Mouse (Mus musculus) neutrophil, adult 5-6 weeks (primary cell): ENCODE data around the gene Plxnb2. TPM values are rescaled to one million over a fixed set of nuclear protein-coding genes. Genes with fewer than 3 reads are reported as not detected.

Source experiments
- ATAC-seq: fragments of 151-379, 151-347 bp; 2 replicates; pipeline ENCODE4 v1.8.0; 2017; ENCODE audit warnings: mild to moderate bottlenecking, moderate TSS enrichment; ENCODE audit not compliant: insufficient number of reproducible peaks, poor library complexity, low FRiP score, severe bottlenecking; ENCODE audit errors: extremely low read depth
- total RNA-seq: library from RNA; stranded (forward); fragments of 200-1000 nt; gene quantifications from 2 replicates; pipeline ENCODE4 v1.2.3, GENCODE M21; 2017

Plxnb2 gene
- total RNA-seq: 15.7 and 18.9 TPM in 2 replicates

DNA sequence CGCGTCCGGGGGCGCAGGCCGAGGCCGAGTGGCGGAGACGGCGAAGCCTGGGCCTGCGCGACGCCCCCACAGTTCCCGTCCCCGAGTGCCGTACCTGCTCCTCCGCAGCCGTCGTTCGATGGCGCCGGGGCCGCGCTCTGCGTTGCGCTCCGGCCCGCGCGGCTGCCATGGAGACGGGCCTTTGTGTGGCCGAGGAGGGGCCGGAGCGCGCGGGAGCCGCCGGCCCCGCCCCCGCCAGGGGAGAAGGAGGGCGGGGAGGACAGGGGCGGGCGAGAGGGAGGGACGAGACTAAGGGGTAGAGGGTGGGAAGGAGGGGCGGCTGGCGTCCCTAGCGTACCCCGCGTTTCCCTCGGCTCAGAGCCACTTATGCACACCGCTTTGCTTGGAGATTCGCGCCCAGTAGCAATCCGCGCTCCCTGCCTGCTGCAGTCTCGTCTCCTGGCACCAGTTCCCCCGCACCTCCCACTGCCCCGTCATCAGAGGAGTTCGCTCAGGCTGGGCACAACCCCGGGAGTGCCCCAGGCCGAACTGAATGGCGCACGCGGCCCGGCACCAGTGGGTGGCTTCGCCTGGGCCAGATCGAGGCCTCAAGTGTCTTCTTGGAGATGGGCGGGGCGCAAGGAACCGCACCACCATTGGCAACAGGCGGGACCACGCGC is at the start of gene Plxnb2:
Gene Plxnb2, minus strand, starts transcription at position 218 of the 659 bp plus-strand sequence.
- peak; percentile 14; the same call in 1 of the 2 replicates for ATAC-seq

DNA sequence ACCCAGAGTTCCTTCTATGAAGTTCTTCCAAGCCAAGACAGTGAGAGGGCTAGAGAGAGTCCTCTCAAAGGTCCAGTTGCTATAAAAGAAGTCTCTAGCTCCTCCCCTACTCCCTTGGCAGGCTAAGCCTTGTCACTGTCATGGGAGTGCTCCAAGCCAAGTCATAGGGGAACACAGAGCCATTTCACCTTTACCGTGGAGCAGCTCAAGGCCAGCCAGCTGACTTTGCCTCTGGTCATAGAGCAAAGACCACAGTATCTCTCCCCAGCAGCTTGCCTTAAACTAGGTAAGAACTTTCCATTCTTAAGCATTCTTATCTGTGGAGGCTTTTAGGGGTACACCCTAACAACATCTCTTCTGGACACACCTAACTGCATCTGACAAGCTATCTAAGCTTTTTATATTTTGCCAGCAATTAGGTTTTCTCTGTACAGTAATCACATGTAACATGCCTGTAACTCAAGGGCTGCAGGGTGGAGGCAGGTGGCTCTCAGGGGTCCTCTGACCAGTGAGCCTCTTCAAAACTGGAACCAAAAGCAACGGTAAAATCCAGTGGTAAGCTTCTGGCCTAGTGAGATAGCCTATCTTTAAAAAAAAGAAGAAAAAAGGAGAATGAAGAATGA is 35.1 kb upstream of the Plxnb2 start:
- ATAC-seq: no peak

- no peak for ATAC-seq
These were observed 34.4 kb upstream of the Plxnb2 start for GRCm38 (mm10) chr15:89214953-89215352.

DNA sequence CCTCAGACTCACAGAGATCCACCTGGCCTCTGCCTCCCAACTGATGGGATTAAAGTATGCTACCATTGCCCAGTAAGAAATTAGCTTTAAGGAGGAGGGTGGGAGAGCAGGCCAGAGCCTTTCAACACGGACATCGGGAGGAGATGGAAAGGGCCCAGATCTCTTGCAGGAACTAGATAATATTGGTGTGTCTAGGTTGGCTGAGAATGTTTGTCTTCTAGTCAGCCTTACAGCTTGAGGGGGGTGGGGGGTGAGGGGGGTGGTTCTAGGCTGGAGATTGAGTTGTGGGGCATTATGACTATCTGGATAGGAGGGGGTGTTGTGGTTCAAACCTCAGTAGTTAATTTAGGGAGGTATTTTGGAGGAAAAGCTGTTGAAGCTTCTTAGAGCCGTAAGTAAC is 32.9 kb upstream of the Plxnb2 start:
- ATAC-seq: no peak

GRCm38 (mm10) chr15:89212495-89212894 is 31.9 kb upstream of the Plxnb2 start:
- no peak for ATAC-seq

DNA sequence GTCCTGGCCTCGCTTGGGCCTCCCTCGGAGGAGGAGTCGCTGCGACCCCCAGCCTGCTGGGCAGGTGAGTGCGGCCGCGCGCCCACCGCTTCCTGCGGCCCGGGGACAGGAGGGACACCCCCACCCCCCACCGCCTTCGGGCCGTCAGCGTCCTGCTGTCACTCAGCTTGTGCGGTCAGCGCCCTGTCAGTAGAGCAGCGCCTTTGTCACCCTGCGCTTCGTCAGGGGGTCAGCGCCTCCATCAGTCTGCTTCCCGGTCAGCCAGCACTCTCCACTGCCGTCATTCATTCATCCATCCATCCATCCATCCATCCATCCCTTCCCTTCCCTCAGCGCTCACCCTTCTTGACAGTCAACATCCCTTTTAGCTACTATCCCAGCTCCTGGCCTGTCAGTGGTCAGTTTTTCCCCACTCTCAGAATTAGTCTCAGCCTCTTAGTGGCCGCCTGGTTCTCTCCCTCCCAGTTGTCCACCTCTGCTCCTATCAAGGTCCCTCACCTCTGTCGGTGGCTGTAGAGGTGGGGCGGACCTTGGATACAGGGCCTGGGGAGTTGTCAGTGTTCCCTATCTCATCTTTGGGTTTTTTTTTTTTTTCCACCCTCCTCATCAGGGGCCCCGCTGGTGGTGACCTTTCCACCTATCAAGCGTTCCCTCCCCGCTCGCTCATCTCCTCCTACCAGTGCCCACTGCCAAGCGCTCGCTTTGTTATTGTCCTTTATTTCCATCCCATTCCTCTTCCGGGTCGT is 31.3 kb upstream of the Plxnb2 start:
- ATAC-seq: no peak

DNA sequence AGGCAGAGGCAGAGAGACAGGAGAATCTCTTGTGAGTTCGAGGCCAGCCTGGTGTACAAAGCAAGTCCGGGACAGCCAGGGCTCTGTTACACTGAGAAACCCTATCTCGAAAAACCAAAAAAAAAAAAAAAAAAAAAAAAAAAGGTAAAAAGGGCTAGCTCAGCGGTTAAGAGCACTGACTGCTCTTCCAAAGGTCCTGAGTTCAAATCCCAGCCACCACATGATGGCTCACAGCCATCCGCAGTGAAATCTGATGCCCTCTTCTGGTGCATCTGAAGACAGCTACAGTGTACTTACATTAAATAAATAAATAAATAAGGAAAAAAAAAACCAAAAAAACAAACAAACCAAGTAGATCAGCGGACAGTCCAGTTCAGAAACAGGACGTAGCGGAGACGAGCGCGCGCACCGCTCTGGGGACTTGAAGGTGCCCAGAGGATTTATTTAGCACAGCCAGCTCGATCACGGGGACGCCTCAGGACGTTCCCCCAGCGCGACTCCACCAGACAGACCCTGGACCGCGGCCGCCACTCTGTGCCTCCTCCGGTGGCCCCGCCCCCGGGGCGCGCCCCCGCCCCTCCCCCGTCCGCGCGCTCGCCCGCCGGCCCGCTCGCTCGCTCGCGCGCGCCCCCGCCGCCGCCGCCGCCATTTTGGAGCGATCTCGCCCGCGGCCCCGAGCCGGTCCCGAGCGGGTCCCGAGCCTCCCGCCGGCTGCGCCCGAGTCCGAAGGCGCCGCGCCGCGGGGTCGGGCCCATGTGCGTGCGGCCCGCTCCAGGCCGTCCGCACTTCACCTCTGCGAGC is 30.5 kb upstream of the Plxnb2 start, which contains the start of gene Ppp6r2:
Gene Ppp6r2, plus strand, starts transcription at position 639 of the 801 bp plus-strand sequence.
- ATAC-seq: peak; percentile 60

DNA sequence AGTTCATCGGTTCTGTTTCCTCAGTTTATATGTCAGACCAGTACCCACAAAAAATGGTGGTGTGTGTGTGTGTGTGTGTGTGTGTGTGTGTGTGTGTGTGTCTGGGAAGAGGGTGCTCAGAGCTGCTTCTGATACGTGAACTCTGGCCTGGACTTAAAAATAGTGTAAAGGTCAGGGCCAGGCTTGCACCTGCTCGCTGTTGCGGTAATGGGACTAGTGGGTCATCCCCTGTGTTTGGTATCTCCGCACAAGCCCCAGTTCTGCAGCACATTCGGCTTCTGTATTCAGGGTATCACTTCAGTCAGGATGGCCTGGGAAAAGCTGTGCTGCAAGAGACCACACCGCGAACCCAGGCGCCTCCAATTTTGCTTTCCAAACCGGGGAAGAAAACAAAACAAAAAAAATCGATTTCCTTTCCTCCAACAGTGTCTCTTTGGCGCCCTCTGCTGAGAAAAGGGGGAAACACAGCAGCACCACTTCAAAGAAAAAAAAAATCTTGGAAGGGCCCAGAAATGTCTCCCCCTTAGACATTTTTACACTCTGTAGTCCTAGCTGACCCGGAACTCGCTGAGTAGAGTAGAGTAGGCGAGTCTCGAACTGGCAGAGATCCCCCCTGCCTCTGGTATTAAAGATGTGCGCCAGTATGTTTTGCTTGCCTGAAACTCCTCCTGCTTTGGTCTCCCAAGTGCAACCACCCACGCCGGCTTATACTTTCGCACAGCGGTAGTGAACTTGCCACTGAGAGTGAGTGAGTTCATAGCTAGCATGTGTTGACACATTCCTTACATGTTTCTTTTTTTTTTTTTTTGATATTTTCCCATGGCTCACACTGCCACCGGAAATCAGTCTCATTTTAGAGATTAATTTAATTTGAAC is 29.5 kb upstream of the Plxnb2 start:
- peak; percentile 59 for ATAC-seq

DNA sequence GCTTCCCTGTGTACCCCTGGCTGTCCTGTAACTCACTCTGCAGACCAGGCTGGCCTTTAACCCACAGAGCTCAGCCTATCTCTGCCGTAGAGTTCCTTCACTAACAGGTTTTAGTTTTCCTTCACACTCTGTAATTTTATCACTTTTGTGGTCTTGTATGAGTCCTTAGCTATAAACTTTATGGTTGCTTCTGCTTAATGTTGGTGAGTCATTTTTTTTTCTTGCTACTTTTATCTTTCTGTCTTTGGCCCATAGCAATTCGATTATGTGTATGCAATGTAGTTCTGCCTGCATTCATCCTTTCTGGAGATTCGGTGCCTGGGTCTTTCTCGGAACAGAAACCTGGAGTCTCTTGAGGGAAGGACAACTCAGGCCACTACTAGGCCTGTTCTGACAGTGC is 26.9 kb upstream of the Plxnb2 start:
- ATAC-seq: no peak

DNA sequence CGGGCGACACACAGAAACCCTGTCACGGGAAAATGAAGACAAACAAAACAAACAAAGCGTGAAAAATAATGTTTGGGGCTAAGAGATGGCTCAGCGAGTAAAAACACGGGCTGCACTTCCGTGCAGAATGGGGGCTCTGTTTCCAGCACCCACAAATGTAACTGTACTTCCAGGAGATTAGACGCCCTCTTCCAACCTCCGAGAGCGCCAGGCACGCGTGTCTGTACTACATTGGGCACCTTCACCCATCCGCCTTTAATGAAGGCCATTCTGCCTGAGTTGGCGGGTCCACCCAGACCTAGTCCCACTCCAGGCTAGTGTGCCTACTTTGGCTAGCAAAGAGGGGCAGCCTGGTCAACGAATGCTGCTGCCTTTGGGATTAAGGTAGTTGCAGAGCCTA is 16.5 kb upstream of the Plxnb2 start:
- no peak for ATAC-seq

DNA sequence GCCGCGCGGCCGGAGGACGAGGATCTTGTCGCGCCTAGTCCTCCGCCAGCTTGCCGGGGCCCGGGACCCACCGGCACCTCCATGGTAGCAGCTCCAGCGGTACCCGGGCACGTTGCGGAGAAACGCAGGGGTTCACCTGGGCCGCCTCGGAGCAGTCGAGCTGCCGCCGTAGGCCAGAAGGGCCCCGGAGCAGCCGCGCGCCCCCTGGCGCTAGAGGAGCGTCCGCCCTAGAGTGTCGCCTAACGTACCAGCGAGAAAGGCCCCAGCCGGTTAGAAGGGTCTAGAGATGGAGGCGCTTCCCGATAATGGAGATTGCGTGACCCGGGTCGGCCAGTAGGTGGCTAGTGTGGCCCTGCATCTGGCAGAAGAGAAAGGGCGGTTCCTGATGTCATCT is 15.7 kb upstream of the Plxnb2 start, which contains the start of gene Dennd6b:
Gene Dennd6b, minus strand, starts transcription at position 184 of the 394 bp plus-strand sequence.
- ATAC-seq: peak; percentile 99

GRCm38 (mm10) chr15:89195690-89196312 is 15.2 kb upstream of the Plxnb2 start:
- peak; percentile 68; the same call in 1 of the 2 replicates for ATAC-seq

DNA sequence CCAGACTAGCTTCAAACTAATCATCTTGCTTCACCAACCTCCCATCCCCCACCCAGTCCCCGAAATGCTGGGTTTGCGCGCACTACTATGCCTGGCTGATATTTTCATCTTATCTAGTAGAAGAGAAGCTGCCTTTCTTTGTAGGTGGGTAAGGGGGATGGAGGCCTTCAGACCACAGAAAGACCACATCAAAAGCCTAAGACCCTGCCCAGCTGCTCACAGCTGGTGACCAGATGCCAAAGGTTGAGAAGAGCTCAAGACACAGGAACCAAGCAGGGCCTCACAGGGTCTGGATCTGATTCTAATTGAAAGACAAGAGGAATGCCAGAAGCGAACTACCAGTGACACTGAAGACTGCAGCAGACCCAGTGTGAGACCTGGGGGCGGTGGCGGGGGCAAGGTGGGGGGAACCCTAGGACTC is 14.7 kb upstream of the Plxnb2 start:
- no peak for ATAC-seq

DNA sequence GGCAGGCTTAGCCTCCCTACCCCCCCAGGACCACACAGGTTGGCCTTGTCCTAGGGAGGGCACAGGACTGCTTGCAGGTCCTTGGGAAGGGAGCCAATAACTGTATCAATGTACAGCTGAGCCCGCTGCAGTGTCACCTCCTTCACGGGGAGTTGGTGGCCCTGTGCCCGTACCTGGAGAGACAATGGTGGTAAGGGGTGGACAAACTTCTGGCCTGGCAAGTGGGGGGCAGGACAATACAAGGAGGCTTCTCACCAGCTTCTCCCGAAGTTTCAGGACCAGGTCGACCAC is 4.3 kb upstream of the Plxnb2 start:
- ATAC-seq: no peak

DNA sequence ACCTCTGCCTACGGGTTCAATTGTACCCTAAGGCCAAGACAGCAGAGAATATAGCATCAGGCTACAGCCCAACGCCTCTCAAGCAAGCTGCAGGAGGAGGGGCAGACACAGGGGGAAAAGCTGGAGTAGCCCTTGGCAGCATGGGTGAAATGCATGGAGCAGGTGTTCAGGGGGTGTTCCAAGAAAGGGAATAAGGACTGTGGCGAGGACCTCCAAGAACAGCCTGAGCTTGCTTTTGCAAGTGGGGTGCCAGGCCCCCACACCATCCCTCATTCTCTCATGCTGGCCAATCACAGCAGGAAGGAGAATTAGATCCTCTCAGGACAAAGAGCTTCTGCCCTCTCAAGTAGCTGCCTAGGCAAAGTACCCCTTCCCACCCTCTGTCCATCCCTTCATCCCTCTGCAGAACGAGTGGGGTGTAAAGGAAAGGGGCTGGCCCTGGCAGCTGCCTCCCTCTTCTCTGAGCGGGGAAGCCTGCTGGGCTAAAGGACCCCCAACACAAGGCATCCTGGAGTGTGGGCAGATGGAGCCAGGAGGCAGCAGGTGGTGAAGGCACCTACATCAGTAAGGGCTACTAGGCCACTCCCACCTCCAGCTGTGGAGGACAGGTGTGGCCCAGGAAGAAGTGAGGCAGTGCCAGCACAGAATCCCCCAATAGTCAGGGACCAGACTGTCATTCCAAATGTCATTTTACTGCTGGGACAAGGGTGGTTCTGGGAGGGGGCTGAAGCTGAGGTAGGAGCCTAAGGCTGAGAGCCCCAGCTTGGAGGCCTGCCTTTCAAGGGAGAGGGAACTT is 3.8 kb upstream of the Plxnb2 start:
- ATAC-seq: no peak

GRCm38 (mm10) chr15:89182842-89183241 is 2.3 kb upstream of the Plxnb2 start:
- no peak for ATAC-seq

DNA sequence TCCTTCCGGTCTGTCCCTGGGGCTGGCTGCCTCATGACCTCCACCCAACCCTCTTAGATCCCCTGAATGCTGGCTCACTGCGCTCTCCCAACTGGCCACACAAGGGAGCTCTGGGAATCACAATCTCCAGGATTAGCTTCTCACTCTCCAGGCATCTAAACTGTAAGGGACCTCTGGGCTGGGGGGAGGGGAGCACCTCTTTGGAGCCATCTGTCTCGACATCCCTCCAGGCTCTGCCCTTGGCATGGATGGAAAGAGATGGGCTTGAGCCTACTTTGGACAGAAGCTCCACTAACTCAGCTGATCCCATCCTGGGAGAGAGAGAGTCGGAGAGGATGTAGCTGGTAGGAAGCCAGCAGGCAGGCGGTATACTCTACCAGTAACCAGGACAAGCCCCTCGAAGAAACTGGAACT is 1.7 kb upstream of the Plxnb2 start:
- ATAC-seq: no peak
